Mouse (Mus musculus): ENCODE data around the gene Gsdma.
"Not testable (repeated sequence)": the region's sequence is repeated elsewhere in the genome, so short reads cannot be mapped to it uniquely, and the experiment has no call there.

The Gsdma gene

DNA sequence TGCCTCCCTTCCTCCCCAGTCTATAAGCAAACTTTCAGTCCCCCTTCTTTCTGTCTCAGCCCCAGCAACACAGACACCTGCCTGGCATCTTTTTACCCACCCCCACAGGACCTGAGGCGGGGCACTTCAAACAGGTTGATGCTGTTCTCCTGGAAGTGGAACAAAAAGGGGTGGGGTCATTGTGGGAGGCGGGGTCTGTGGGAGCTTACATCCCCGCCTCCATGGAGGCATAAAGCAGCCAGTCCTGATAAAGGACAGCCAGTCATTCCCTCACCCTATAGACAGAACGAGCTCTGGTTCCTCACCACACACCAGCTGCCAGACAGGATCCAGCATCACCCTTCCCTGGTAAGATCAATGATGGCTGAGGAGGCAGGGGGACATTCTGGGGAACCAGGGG lies at the start of gene Gsdma:
Gene Gsdma, plus strand, starts transcription at position 261 of the 400 bp plus-strand sequence.
- DNase-seq = no peak

DNA sequence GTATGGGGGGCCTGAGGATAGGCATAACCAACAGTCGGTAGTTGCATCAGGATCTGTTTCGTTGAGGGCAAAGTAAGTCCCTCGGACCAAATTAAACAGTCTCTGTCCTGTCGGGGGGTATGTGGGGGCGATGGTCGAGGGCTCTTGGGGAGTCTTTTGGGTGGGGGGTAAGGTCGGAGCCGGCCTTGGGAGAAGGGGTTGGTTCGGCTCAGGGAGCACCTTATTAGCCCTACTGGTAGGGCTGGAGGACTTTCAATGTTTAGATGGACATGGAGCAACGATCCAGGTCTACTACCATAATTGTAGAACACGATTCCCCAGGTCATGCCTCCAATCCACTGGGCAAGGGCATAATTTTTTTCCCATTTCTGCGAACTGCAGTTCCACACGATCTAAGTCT lies 43.4 kb upstream of the Gsdma start:
- DNase-seq = no peak

DNA sequence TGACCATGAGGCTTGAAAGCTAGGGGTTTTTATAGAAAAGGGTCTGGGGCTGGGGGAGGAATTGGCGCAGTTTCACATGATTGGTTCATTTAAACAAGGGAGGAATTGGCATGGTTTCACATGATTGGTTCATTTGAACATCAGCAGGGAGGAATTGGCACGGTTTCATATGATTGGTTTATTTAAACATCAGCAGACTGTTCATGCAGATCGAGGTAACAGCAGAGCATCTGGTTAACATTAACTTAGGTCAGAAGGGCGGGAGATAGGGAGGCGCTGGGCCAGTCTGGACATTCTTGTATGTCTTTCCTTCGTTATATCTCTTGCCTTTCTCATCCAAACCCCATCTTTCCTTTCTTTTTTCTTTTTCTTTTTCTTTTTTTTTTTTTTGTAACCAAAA lies 40.2 kb upstream of the Gsdma start:
- DNase-seq = peak; percentile 56

DNA sequence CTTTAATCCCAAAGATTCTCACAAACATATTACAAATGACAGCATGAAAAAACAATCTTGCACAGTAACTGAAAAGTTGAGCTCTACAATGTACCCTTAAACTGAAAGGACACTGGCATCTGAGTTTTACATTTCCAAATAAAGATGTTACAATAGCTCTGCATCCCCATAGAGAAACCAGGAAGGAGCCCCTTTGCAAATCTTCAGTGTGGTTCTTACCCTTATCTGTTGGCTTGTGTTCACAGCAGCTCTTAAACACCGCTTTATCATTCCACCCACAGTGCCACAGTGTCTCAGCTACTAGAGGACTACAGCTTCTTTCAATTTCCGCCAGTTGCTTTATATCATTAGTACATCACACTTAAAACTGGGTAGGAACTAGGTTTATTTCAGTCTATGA lies 39.8 kb upstream of the Gsdma start:
- DNase-seq = not testable (repeated sequence)

DNA sequence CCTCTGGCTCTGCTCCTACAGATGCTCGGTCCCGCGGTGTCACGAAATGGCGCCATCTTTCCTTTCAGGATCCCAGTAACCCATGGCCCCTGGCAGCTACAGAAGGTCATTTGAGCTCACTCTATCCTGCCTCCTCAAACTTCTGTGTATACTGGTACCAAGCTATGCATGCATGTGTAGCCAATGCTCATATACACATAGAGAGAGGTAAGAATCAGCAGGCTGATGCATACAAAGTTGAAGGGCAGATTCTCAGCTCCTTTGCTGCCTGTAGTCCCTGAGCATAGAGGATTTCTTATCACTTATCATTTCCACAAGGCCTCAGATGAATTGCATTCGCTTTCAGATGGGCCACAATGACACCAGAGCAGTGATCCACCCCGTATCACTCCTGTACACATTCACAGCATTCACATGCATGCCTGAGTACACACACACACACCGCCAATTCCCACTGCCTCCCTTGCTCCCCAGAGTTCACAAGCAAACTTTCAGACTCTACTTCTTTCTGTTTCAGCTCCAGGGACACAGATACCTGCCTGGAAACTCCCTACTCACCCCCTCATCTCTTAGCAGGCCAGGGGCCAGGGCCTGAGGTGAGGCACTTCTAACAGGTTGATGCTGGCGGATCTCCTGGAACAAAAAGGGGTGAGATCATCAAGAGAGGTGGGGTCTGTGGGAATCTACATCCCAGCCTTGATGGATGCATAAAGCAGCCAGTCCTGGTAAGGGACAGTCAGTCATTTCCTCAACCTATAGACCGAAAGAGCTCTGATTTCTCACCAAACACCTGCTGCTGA lies 38.3 kb upstream of the Gsdma start, which contains the start of the genes Gm12355 and Gsdma3:
Gene Gm12355, minus strand, starts transcription at position 51 of the 800 bp plus-strand sequence.
Gene Gsdma3, plus strand, starts transcription at position 750 of the 800 bp plus-strand sequence.
- DNase-seq = no peak

DNA sequence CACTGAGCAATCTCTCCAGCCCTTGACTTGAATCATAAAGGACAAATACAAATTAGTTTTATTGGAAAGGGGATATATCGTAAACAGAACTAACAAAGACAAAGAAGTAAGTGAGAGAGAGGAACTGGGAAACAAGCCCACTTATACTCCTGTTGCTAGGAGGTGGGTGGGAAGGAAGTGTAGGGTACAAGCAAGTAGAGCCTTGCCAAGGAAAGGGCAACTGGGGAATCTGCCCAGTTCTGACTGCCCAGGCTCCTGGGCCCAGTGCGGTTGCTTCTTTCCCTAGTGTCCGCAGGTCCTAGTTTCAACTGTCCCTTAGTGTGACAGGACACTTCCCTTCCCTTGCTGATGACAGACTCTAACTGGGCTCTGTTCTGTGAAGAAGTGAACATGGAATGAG lies 35.4 kb upstream of the Gsdma start:
- DNase-seq = no peak

DNA sequence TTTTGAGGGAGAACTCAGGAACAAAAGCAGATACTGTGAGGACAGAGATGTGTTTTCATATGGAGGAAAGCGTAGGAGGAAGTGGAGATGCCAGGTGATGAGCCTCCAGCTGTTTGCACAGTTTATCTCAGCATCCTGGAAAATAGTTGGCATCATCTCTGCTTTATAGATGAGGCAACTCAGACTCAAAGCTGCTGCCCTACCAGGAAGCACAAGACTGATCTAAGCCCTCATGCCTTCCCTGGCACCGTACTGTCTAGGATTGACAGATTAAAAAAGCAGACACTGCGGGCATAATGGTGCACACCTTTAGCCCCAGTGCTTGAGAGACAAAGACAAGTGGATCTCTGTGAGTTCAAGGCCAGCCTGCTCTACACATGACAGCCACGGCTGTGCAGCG lies 33.5 kb upstream of the Gsdma start:
- no peak for DNase-seq

DNA sequence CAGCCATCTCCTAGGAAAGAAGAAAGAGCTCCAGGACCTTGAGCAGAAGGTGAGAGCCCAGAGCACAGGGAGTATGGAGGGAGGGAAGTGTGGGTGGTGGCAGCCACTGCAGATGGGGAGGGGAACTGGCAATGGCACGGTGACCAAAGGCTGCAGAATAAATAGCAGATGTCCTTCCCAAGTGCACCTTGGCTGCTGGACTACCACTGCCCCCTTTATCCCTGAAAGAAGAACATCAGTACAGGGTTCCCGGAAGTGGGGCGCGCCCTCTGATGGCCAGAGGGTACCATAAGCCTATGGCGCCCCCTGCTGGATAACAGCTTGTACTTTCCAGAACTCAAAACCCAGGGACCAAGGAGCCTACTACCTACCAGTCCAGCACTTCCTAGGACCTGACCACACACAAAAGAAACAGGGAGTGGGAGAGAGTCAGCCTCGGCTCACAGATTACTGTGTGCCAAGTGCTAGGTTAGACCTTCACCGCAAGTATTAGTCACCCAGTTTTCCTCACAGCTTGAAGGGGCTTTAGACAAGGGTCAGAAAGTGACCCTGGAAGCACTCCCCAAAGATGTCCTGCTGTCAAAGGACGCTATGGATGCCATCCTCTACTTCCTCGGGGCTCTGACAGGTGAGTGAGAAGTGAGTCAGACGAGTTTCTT lies 28.7 kb upstream of the Gsdma start:
- peak; percentile 30 for DNase-seq

DNA sequence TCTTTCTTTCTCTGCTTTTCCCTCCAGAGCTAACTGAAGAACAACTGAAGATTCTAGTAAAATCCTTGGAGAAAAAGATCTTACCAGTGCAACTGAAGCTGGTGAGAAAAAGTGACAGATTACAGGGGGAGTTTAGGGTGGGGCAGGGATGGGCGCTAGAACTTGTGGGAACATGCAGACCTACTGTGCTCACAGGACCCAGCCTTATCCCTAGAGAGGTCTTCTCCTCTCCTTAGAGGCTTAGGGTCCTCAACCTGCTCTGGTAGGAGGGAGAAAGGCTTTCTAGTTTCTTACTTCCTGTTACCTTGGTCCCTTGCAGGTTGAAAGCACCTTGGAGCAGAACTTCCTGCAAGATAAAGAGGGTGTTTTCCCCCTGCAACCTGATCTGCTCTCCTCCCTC lies 26.6 kb upstream of the Gsdma start:
- no peak for DNase-seq

DNA sequence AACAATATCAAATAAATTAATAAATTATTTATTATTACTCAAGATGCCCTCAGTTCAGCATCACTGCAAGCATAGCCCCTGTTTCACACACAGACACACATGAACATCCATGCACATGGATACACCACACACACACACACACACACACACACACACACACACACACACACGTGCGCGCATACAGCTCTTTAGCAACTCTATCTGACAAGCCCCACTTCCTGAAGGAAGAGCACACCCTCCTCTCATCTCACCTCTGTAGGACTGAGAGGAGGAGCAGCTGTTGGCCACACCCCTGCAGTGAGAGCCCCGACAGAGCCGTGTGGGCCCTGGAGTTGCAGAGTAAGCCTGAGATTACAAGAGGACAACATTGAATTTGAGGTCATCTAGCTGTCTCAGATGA lies 24.1 kb upstream of the Gsdma start:
- DNase-seq = no peak

DNA sequence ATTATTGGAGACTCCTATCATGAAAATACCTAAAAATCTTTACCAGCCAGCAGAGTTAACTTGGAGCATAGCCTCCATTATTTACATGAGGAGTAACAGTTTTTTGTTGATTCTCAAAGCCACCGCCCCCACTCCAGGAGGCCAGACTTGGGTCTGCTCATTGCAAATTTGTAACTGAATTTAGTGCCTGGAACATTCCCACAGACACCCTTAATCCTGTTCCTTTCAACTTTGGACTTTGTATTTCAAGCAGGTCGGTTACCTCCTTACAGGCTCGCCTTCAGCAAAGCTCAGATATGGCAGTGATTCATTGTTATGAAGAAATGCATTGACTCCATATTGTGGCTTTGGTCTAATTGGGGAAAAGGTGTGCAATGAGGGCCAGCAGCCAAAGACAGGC lies 19.4 kb upstream of the Gsdma start:
- DNase-seq = peak; percentile 74

DNA sequence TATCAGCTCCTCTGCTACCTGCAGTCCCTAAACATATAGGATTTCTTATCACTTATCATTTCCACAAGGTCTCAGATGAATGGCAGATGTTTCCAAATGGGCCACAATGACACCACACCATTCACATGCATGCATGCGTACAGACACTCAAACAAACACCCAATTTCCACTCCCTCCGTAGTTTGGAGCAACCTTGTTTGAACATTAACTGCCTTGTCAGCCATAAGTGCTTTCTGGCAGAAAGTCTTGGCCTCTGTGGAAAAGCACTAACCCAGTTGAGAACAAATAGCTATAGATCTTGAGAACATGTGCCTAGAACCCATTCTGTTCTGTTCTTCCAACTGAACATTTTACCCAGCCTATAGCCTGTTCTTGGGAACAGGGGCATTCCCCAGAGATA lies 18.2 kb upstream of the Gsdma start:
- DNase-seq = peak; percentile 61

DNA sequence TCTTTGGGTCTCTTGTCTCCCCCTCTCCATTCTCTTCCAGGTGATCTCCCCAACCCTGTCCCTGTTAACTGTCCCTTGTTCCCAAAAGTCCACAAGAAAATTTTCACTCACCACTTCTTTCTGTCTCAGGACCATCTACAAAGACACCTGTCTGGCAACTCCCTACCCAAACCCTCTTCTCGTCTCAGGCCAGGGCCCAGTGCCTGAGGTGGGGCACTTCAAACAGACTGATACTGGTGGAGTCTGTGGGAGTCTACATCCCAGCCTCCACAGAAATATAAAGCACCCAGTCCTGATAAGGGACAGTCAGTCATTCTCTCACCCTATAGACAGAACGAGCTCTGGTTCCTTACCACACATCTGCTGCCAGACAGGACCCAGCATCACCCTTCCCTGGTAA lies 17.7 kb upstream of the Gsdma start, which contains the start of gene Gsdma2:
Gene Gsdma2, plus strand, starts transcription at position 301 of the 400 bp plus-strand sequence.
- no peak for DNase-seq

DNA sequence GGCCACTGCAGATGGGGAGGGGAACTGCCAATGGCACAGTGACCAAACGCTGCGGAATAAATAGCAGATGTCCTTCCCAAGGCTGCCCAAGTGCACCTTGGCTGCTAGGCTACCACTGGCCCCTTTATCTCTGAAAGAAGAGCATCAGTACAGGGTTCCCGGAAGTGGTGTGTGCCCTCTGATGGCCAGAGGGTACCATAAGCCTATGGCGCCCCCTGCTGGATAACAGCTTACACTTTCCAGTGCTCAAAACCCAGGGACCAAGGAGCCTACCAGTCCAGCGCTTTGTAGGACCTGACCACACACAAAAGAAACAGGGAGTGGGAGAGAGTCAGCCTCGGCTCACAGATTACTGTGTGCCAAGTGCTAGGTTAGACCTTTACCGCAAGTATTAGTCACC lies 9.1 kb upstream of the Gsdma start:
- peak; percentile 67 for DNase-seq

DNA sequence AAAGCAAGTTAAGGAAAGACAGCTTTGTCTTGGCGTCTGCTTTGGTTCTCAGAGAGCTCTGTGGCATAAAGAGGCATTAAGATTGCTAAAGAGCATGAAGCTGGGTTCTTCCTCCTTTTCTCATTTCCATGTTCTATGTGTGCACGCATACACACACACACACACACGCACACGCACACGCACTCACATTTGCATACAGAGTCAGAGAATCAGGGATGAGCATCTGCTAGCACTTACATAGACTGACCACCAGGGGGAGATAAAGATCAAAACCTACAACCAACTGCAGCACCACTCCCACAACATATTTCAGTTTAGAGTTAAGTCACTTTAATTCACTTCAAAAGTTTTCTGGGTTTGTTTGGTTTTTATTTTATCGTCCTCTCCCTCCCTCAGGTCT lies 3.6 kb upstream of the Gsdma start:
- peak; percentile 60 for DNase-seq

DNA sequence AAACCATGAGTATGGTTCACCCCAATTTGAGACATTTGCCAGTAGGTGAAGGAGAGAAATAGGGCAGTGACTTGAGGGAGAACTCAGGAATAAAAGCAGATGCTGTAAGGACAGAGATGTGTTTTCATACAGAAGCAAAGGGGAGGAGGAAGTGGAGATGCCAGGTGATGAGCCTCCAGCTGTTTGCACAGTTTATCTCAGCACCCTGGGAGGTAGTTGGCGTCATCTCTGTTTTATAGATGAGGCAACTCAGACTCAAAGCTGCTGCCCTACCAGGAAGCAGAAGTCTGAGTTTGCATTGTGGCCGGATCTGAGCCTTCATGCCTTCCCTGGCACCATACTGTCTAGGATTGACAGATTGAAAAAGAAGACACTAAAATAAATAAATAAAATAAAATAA lies 4.8 kb downstream of the Gsdma start:
- DNase-seq = no peak

DNA sequence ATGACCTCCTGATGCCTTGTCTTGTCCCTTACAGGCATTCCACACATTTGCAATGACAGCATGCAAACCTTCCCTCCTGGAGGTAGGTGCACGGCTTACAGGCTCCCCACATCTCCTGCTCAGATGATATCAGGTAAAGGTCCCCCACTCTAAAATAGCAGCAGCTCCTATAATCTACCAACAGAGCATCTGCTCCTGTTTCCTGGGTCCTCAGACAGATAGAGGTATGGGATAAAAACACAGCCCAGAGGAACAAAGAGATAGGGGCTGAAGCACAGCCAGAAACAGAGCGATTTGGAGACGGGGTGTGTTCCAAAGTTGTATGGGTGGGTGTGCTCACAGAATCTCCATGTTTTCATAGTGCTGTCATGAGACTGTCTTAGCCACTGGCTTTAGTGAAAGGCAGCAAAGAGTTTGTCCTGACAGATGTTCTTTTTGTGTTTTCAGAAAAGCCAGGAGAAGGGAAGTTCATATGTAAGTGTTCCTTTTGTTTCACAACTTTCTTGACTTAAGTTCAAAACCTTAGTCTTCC lies 7.2 kb downstream of the Gsdma start:
- DNase-seq = no peak

DNA sequence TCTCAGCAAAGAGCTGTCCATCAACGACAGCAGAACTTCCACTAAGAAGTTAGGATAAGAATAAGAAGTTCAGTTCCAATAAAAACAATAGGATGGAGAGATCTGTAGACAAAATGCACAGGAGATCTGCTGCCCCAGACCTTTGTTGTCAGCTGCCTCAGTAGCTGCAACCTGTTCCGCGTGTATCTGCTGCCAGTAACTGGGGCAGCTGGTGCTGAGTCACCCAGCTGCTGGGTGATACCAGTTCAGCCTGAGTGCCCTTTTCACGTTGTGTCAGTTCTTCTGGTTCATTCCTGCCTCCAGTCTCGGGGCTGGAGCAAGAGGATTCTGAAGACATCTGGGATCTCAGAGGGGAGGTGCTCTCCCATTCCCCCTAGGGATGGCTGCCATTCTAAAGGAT lies 7.7 kb downstream of the Gsdma start:
- DNase-seq = no peak

DNA sequence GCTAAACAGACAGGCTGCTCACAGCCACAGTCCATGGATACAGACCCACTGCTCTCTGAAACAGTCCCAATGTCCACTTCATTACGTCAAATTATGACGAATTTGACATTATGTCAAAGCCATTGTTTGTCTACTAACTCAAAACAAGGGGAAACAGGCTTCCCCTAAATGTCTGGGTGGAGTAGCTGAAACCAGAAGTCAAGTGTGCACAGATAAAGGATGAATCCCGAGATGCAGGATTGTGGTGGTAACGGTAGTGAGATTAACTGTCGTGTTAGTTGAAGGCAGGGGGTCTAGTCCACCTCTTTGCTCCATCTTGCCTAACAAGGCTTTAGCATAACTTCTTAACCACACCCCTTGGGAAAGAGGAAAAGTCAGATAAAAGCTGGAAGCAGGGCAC lies 8.3 kb downstream of the Gsdma start:
- DNase-seq = no peak

DNA sequence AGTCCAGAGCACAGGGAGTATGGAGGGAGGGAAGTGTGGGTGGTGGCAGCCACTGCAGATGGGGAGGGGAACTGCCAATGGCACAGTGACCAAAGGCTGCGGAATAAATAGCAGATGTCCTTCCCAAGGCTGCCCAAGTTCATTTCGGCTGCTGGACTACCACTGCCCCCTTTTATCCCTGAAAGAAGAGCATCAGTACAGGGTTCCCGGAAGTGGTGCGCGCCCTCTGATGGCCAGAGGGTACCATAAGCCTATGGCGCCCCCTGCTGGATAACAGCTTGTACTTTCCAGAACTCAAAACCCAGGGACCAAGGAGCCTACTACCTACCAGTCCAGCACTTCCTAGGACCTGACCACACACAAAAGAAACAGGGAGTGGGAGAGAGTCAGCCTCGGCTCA lies 9.0 kb downstream of the Gsdma start:
- peak; percentile 61 for DNase-seq

DNA sequence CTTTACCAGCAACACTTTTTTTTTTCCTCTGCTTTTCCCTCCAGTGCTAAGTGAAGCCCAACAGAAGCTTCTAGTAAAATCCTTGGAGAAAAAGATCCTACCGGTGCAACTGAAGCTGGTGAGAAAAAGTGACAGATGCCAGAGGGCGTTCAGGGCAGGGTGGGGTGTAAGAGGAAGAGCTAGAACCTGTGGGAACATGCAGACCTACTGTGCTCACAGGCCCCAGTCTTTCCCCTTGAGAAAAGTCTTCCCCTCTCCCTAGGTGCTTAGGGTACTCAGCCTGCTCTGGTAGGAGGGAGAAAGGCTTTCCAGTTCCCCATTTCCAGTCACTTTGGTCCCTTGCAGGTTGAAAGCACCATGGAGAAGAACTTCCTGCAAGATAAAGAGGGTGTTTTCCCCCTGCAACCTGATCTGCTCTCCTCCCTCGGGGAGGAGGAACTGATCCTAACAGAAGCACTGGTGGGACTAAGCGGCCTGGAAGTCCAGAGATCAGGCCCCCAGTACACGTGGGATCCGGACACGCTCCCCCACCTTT lies 11.7 kb downstream of the Gsdma start:
- no peak for DNase-seq

DNA sequence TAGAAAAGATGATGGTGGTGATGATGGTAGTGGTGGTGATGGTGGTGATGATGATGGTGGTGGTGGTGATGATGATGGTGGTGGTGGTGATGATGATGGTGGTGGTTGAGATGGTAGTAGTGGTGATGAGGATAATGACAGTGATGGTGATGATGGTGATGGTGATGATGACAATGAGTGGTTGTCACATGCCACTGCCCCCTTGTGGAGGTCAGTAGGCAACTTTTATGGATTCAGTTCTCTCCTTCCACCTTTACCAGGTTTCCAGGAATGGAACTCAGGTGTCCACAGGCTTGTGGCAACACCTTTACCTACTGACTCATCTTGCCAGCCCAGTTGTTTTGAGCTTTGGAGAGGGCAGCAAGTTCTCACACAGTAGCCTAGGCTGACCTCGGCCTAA lies 15.9 kb downstream of the Gsdma start:
- no peak for DNase-seq

DNA sequence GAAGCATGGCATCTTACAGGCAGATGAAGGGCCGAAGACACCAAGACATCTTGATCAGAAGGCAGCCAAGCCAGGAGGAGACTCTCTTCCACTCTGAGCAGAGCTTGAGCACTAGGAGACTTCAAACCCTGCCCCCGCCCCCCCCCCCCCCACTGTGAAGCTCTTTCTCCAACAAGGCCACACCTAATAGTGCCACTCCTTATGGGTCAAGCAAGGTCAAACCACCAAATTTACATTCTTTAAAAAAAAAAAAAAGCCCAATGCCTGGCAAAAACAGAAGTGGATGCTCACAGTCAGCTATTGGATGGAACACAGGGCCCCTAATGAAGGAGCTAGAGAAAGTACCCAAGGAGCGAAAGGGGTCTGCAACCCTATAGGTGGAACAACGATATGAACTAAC lies 16.4 kb downstream of the Gsdma start:
- DNase-seq = not testable (repeated sequence)

DNA sequence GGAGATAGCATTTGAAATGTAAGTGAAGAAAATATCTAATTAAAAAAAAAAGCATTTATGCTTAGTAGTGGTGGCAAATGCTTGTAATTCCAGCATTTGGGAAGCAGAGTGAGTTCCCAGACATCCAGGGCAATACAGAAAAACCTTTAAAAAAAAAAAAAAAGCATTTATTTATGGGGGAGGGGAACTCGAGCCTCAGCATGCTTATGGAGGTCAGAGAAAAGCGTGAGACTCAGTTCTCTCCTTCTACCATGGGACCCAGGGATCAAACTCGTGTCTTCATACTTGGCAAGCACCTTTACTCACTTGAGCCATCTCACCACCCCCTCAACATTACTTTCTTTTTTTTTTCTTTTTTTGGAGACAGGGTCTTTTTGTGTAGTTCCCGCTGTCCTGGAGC lies 17.0 kb downstream of the Gsdma start:
- DNase-seq = no peak
